Mouse (Mus musculus): ENCODE measurements around the gene Tspan2.

Tspan2 gene

GRCm38 (mm10) chr3:102773018-102773417 lies 38.7 kb downstream of the Tspan2 start:
- no peak for DNase-seq (ENCODE audit: low read depth)

- DNase-seq (ENCODE audit: low read depth) = no peak
Observed at GRCm38 (mm10) chr3:102782618-102783017, 48.3 kb downstream of the Tspan2 start, which contains the start of gene Tshb. Tshb (minus strand) TSS chr3:102782718.

GRCm38 (mm10) chr3:102787369-102787768 lies 53.0 kb downstream of the Tspan2 start:
- no peak for DNase-seq (ENCODE audit: low read depth)

GRCm38 (mm10) chr3:102803937-102804336 lies 69.6 kb downstream of the Tspan2 start:
- peak; percentile 44 for DNase-seq (ENCODE audit: low read depth)

- DNase-seq (ENCODE audit: low read depth) = no peak
Observed at GRCm38 (mm10) chr3:102842386-102842785, 108.1 kb downstream of the Tspan2 start.

- no peak for DNase-seq (ENCODE audit: low read depth)
Observed at GRCm38 (mm10) chr3:102848661-102849060, 114.3 kb downstream of the Tspan2 start.
